Mouse (Mus musculus) bone marrow macrophage, adult 2 months (primary cell): ENCODE results near the gene Zfp609.

Experiments used
- CTCF ChIP-seq: IDR thresholded peaks from 2 replicates; pipeline ENCODE4 v1.5.1; 2012; ENCODE audit warnings: low read depth, mild to moderate bottlenecking, low read length, moderate library complexity
- POLR2A ChIP-seq: IDR thresholded peaks from 2 replicates; pipeline ENCODE4 v1.6.1; 2012; ENCODE audit warnings: mild to moderate bottlenecking, low read depth, low read length, borderline replicate concordance

- no peak for TF ChIP-seq POLR2A
- no peak for TF ChIP-seq CTCF
These were observed 14.5 kb downstream of the Zfp609 start for GRCm38 (mm10) chr9:65812841-65813240.
